Mouse (Mus musculus): Measurements from ENCODE around the gene Gstp2. TPM values are rescaled to one million over a fixed set of nuclear protein-coding genes. Genes with fewer than 3 reads are reported as not detected.
"Not testable (repeated sequence)": the region's sequence is repeated elsewhere in the genome, so short reads cannot be mapped to it uniquely, and the experiment has no call there.

The Gstp2 gene
- polyA plus RNA-seq, 1 experiment from 2014 or later = 4.5 TPM

DNA sequence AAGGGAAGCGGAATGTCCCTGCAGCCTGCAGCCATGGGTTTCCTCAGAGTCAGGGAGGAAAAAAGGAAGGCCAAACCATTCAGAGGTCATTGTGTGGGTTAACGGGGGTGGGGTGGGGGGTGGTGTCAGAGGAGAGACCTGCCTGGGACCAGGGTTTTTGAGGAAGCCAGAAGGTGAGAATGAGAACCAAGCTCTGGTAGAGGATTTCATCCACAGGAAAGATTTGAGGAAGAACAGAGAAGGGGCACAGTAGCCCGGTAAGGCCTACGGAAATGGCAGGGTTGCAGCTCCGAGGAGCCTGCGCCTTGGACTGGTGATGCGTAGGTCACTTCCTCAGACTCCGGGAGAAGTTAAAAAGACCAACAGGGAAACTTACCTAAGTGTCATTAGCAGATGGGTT is 24.9 kb upstream of the Gstp2 start:
- no peak for DNase-seq (ENCODE audit: low spot score)

DNA sequence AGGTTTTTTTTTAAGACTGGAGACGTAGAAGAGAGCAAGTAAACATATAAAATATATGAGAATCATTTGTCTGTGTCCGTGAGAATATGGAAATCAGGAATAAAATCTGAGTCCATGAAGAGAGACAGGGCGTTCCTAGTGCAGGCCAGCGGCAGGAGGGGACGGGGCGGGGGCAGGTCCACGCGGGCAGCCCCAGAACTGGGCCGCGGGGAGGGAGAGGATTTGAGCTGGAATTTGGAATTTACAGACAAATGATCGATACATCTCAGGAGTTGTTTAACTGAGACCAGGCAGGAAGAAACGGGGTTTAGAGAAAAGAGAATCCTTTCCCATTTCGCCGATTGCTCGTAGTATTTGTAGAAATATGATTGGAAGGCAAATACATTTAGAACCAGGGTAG is 24.5 kb upstream of the Gstp2 start:
- no peak for DNase-seq (ENCODE audit: low spot score)

DNA sequence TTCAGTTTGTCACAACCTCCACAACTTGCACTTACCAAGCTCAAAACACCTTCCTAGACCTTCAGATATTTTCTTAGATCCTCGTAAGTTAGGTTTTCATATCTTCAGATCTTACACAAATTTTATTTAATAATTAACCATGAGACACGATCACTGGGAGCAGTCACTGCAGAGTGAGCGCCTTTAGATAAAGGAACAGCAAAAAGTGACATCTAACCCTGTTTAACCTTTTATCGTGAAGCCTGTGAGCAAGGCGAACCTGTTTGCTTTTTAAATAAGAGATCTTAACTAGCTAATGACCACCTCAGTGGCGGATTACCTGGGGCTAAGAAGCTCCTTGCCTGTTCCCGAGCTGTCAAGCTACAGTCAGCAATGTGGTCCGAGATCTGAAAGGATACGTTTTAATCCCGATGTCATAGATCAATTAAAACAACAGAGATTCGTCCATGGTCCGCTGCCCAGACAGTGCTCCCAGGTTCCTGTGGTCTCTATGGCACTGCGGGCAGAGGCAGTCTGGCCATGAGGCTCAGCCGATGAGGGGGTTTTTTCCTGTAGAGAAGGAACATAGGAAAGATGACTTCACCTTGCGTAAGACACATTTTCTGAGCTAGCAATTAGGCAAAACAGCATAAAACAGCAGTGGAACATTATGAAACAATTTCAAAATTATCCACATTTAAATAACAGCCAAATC is 23.0 kb upstream of the Gstp2 start:
- no peak for DNase-seq (ENCODE audit: low spot score)

DNA sequence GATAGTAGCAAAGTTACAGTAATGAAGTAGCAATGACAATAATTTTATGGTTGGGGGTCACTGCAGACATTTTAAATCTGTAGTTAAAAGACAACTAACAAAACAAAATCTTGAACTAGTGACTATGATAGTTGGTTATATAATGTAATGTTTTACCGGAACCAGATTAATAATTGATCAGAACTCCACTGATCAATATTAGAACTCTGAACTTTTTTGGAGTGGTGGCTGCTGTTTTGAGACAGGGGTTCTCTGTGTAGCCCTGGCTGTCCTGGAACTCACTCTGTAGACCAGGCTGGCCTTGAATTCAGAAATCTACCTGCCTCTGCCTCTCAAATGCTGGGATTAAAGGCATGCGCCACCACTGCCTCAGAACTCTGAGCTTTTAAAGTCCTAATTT is 22.4 kb upstream of the Gstp2 start:
- not testable (repeated sequence) for DNase-seq (ENCODE audit: low spot score)

DNA sequence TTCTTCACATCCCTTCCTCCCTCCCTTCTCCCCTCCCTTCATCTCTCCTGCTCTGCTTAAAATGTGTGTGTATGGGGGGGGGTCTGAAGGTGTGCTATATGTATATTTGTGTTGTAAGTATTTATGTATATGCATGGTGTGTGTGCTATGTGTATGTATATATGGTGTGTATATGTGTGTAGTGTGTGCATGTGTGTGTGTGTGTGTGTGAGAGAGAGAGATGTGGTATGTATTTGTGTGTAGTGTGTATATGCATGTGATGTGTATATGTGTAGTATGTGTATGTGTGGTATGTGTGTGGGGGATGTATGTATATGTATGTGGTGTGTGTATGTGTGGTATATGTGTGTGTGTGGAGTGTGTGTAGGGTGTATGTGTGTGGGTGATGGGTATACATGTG is 21.1 kb upstream of the Gstp2 start:
- DNase-seq (ENCODE audit: low spot score) = no peak

DNA sequence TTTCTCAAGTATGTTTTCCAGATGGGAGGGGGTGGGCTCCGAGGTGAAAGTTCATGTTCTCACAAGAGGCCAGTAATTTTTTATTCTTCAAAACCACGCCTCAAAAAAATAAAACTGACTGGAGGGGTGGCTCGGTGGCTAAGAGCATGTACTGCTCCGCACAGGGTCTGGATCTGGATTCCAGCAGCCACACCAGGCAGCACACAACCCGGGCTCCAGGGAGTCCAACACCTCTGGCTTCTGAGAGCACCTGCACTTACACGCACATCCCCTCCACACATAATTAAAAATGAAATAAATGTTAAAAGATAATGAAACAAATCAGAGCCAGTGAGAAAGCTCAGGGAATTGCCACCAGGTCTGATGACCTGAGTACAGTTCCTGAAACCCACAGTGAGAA is 20.5 kb upstream of the Gstp2 start:
- no peak for DNase-seq (ENCODE audit: low spot score)

DNA sequence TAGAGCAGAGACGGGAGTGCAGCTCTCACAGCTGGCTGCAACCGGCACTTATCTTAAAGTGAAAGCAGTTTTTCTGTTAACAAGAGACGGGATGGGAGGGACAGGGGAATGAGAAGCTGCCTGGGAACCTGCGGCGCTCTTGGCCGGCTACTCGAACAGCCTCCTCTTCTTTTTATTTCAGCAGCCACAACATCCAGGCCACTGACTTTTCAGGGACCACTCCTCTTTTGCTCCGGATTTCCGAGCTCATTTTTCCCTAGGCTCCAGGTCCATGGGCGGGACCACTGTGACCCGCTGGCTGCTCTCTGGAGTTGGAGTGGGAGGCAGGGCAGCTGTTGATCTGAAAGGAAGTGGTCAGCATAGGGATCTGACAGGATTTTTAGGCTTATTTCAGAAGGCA is 18.7 kb upstream of the Gstp2 start:
- not testable (repeated sequence) for DNase-seq (ENCODE audit: low spot score)

DNA sequence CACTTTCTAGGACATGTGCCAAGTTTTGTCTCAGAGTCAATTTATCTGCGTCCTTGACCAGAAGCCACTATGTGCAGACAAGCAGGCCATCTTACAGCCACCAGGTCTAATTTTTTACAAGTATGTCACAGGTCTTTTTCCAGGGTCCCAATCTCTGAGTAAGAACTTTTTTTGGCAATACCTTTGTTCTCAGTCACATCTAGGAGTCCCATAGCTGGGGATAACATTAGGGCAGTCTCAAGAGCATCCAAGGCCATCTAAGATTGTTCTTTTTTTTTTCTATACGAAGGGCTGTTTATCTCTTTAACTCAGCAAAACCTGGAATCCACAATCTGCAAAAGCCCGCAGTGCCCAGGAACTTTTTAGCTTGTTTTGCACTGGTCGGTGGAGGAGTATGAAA is 17.5 kb upstream of the Gstp2 start:
- not testable (repeated sequence) for DNase-seq (ENCODE audit: low spot score)

DNA sequence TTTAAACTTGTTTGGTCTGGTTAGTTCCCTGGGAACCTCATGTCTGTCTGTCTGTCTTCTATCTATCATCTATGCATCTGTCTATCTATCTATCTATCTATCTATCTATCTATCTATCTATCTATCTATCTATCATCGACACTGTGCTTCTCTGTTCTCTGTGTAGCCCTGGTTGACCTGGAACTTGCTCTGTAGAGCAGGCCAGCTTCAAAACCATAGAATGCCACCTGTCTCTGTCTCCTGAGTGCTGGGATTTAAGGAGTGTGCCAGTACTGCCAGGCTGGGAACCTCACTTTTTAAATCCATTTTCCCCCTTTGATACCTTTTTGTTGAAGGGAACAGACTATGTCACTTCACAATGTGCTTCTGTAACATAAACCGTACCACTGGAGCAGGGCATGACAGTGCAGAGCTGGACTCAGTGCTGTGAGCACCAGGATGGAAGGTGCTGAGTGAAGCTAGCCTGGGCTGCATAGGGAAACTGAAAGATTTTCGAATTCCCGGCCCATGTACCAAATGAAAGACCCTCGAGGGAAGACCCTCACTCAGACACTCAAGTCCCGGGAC is 15.2 kb upstream of the Gstp2 start:
- no peak for DNase-seq (ENCODE audit: low spot score)

DNA sequence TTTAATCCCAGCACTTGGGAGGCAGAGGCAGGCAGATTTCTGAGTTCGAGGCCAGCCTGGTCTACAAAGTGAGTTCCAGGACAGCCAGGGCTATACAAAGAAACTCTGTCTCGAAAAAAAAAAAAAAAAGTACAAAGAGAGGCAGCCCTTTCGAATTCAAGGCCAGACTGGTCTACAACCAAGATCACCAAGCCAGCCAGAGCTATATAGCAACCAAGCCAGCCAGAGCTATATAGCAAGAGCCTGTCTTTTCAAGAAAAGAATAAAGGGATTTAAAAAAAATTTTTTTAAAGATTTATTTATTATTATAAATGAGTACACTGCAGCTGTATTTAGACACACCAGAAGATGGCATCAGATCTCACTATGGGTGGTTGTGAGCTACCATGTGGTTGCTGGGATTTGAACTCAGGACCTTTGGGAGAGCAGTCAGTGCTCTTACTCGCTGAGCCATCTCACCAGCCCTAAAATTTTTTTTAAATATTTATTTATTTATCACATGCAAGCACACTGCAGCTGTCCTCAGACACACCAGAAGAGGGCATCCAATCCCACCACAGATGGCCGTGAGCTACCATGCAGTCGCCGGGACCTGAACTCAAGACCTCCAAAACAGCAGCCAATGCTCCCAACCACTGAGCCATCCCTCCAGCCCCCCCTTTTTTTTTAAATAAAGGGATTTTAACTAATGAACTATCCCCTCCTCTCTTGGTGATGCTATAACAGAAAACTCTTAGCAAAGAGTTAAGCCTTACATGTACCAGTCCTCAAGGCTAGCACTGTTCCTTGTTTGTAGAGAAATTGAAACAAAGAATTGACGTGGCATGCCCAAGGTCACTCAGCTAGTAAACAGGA is 14.4 kb upstream of the Gstp2 start:
- DNase-seq (ENCODE audit: low spot score) = not testable (repeated sequence)

DNA sequence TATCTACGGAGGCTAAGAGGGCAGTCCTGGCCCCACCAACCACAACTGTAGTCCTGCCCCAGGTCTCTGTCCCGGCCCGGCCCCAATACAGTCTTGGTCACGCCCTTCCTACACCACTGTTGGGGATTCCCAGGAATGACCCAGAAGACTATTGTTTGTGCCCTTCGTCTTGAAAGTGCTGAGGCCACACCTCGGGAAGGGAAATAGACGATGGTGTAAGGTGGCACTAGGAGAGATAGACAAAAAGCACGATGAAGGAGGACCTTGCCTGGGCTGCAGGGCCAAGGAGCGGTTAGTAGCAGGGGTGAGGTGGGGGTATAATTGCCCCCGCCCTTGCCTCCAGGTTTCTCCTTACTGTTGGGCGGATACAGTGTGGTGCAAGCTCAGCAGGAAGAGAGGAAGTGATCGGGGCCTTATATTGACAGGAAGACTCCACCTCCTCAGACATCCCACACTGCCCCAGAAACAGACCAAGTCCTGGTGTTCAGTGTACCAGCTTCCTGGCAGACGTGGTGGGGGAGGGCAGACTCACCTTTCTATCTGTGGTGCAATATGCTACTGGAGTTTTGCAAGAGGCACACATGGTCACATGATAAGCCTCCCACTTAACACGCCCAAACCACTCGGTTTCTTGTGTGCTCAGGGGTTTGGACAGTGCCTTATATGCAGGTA is 13.4 kb upstream of the Gstp2 start, which contains the start of gene Gstp3:
Gene Gstp3 (minus strand): TSS at position 501 of the 672 bp plus-strand sequence.
- DNase-seq (ENCODE audit: low spot score) = peak; percentile 62

DNA sequence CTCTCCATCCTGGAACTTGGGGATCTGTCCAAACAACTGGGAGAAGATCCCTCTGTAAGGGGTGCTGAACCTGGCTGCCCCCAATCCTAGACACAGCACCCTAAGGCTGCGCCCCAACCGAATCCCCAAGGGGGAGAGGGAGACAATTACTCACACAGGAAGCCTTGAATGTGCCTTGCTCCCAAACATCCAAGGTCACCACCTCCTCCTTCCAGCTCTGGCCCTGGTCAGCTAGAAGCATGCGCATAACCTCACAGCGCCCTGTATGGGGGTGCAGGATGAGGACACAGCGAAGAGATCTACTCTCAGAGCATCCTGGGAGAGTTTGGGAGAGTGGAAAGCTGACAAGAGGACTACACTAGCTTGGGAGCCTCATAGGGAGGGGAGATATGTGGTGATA is 12.8 kb upstream of the Gstp2 start:
- no peak for DNase-seq (ENCODE audit: low spot score)

DNA sequence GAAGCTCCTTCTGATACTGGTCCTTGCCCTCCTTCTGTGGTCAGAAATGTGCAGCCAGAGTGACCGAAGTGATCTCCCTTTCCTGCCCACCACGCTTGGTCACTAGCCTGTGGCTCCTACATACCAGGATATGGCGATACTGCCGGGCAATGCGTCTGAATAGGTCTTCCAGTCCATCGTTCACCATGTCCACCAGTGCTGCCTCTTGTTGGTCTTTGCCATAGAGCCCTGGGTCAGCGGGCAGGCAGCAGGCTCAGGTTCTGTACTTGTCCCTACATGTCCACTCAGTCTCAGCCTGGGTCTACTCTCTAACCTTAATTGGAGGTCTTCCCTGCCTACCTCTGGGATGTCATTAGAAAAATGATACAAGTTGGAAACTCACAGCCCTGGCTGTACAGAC is 12.1 kb upstream of the Gstp2 start:
- DNase-seq (ENCODE audit: low spot score) = no peak

DNA sequence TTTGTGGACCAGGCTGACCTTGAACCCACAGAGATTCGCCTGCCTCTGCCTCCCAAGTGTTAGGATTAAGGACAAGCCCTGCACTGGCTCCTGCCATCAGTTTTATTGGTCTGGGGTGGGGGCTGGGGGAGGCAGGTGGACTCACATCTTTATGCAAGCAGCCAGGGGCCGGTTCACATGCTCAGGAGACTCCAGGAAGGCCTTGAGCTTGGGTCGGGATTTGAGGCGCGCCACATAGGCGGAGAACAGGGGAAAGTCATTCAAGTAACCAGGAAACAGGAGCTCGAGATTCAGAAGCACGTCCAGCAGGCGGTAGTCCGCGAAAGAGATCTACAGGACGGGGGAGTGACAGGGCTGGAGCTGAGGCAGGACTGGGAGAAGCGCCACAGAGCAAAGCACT is 11.6 kb upstream of the Gstp2 start:
- DNase-seq (ENCODE audit: low spot score) = no peak

DNA sequence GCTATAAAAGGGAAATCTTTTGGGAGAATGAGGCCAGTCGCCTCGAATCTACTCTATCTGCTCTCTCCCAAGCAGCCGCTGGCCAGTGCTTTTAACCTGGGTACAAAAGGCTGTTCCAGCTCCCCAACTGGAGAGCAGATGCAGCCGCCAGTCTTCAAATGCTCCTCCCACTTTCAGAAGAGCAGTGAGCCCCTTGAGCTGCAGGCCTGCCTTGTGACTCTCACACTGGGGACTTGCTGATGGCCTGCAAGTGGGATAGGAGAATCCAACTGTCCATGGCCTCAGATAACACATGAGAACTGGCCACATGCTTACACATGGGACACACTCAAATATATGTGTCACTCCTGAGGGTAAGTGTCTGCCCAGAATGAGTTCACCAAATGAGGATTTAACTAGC is 10.9 kb upstream of the Gstp2 start:
- no peak for DNase-seq (ENCODE audit: low spot score)

DNA sequence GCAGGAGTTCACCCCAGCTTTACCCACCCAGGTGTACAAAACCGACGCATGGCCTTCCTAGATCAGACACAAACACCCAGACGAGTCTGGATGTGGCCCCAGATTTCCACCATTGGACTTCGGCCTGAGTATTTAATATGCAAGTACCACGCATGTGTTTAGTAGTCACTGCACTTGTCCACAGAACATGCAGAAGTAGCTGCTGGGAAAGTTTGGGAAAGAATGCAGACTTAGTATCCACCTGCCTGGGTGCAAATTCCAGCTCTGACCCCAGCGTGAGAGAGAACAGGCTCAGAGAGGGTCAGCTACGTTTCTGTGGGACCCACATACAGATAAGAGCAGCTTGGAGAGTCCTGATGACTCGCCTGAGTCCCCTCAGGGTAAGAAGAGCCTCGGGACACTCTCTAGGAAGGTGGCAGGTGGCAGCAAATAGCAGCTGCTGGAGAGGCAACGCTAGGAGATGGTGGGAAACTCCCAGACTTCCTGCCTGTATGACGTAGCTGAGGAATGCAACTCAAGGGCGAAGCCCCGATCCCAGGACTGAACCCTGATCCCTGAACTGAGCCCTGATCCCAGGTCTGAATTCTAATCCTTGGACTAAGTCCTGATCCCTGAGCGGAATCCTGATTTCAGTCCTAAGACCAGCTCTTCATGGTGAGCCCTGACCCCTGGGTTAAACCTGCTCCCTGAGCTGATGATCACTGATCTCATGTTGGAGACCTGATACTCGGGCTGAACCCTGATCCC is 10.3 kb upstream of the Gstp2 start:
- no peak for DNase-seq (ENCODE audit: low spot score)

DNA sequence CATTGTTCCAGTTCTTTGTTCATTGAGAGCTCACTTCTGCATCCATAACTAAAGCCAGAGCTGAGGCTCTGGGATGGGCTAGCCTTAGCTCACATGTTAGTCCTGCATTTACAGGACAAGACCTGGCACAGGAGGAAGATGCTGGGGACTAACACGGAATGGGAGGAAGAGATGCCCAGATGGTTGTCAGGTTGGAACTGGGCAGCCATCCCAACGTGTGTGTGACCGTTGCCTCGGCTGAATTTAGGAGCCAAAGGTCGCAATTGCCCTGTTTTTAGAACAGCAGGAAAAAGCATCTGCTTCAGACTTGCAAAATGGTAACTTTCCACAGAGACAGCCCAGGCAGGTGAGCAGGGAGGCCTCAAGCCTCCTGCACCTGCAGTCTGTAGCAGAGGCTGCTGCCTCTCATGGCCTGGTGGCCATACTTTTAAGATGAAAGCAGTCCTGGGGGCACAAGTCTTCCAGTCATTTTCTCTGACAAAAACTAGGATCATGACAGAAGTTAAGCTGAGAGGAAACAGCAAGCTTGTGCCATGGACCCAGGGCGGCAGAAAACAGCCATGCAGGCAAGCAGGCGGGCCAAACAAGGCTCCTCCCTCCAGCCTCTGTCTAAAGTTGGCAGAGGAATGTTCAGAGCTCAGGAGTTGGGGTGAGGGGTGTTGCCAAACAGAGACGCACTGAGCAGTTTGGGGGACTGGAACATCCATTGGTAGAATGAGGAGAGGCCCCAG is 9.6 kb upstream of the Gstp2 start:
- DNase-seq (ENCODE audit: low spot score) = no peak

DNA sequence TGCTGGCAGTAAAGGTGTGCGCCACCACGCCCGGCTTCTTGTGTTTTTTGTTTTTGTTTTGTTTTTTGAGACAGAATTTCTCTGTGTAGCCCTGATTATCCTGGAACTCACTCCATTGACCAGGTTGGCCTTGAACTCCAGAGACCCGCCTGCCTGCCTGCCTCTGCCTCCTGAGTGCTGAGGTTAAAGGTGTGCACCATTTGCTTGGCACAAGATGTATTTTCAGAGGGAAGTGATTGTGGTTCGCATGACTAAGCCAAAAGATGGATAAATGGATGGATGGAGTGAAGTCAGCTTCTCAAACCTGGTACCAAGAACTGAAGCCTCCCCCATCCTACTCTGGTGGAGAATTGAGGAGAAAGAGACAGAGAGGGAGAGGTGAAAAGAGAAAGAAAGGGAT is 8.8 kb upstream of the Gstp2 start:
- DNase-seq (ENCODE audit: low spot score) = no peak

DNA sequence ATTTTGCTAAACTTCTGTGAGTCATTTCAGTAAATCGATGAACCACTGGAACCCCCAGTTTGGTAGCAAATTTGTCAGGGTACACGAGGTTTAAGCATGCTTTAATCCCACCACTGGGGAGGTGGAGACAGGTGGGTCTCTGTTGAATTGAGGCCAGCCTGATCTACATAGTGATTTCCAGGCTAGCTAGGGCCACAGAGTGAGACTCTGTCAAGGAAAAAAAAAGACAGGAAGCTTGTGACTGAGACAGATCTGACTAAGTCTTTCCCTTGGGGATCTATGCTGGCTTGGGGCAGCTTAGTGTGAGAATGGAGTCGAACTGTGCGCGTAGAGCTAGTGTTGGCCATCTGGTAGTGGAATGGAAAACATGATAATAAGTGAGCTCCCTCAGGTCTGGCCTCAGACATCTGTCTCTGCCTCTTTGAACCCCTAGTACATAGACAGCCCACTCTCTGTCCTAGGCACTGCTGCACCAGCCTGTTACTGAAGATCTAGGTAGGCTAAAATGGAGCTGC is 6.8 kb upstream of the Gstp2 start:
- DNase-seq (ENCODE audit: low spot score) = no peak

Measured in thymus, postnatal 0 days (tissue).